Mouse (Mus musculus) myocyte (in vitro differentiated cells): ENCODE data around the gene Slc25a29.

Source experiments
- CEBPB ChIP-seq: IDR thresholded peaks from 2 replicates; pipeline ENCODE4 v1.6.1; 2011; ENCODE audit warnings: mild to moderate bottlenecking, moderate library complexity; ENCODE audit not compliant: poor library complexity, insufficient read depth, severe bottlenecking
- E2F4 ChIP-seq: IDR thresholded peaks from one replicate; pipeline ENCODE4 v1.6.1; 2011; ENCODE audit warnings: mild to moderate bottlenecking, control low read depth, moderate library complexity; ENCODE audit not compliant: insufficient read depth
- POLR2A ChIP-seq: IDR thresholded peaks from one replicate; pipeline ENCODE4 v1.6.1; 2011; ENCODE audit warnings: low read depth, mild to moderate bottlenecking, control low read depth, moderate library complexity; ENCODE audit not compliant: insufficient read length
- POLR2AphosphoS2 ChIP-seq: IDR thresholded peaks from one replicate; pipeline ENCODE4 v1.6.1; 2011; ENCODE audit warnings: low read depth, control low read depth; ENCODE audit not compliant: insufficient read length
- SRF ChIP-seq: IDR thresholded peaks from one replicate; pipeline ENCODE4 v1.6.1; 2011; ENCODE audit warnings: low read depth; ENCODE audit not compliant: control insufficient read depth, insufficient read length
- TCF3 ChIP-seq: IDR thresholded peaks from one replicate; pipeline ENCODE4 v1.6.1; 2011; ENCODE audit warnings: low read depth, control low read depth; ENCODE audit not compliant: insufficient read length
- USF1 ChIP-seq: IDR thresholded peaks from one replicate; pipeline ENCODE4 v1.6.1; 2011; ENCODE audit warnings: low read depth, mild to moderate bottlenecking, control low read depth, moderate library complexity

DNA sequence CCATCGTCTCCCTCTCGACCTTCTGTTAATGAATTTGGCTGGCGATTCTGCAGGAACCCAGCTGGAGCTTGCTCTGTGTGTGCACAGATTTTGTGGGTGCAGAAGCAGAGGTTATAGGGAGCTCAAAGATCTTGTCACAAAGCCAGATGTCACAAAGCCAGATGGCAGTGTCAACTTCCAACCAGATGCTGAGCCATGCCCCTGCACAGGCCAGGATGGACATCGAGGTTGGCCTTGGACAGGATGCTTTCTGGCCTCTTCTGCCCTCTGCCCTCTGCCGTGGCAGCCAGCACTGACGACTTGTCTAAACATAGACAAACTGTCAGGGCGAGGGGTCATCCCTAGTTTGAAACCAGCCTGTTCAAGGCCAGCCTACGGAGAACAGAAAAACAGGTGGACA is 14.4 kb upstream of the Slc25a29 start:
- no peak for TF ChIP-seq SRF
- TF ChIP-seq POLR2AphosphoS2, result no peak
- TF ChIP-seq CEBPB, result no peak
- no peak for TF ChIP-seq POLR2A
- no peak for TF ChIP-seq USF1
- no peak for TF ChIP-seq E2F4
- TF ChIP-seq TCF3, result no peak
